Mouse (Mus musculus): ENCODE data around the gene Atf6. TPM values are rescaled to one million over a fixed set of nuclear protein-coding genes. Genes with fewer than 3 reads are reported as not detected.

Atf6 gene
- total and polyA plus RNA-seq, 2 experiments: 14.3 to 30.1 TPM

GRCm38 (mm10) chr1:170699553-170699952 is 168.0 kb downstream of the Atf6 start:
- DNase-seq (ENCODE audit: extremely low read depth, low read depth, low spot score): no peak
- TF ChIP-seq CTCF (IDR thresholded peaks at IDR 0.05; ENCODE audit: low read depth, low read length): no peak
- TF ChIP-seq POLR2A (IDR thresholded peaks at IDR 0.05; ENCODE audit: extremely low read depth, insufficient read depth, low read length): no peak
- Histone ChIP-seq H3K27ac (replicated peaks; ENCODE audit: insufficient read depth, low read depth, low read length) (no peak overlapping the region), H3K27me3 (ENCODE audit: control insufficient read depth, insufficient read depth, low read length) (no peaks in the 10 kb centered on the region), H3K36me3 (ENCODE audit: control insufficient read depth, insufficient read depth, low read length) (no peaks in the 10 kb centered on the region), H3K4me3 (ENCODE audit: insufficient read depth, low read depth, low read length) (no peak overlapping the region), H3K79me2 (ENCODE audit: control insufficient read depth, insufficient read depth, low read length) (no peaks in the 10 kb centered on the region), H3K4me1 (ENCODE audit: control insufficient read depth, insufficient read depth, low read length) (peaks cover 28% of the 10 kb centered on the region), H3K9ac (ENCODE audit: low read depth, low read length) (no peak overlapping the region)
- 93% methylated on average over 9 of the region's 9 CpGs for WGBS

DNA sequence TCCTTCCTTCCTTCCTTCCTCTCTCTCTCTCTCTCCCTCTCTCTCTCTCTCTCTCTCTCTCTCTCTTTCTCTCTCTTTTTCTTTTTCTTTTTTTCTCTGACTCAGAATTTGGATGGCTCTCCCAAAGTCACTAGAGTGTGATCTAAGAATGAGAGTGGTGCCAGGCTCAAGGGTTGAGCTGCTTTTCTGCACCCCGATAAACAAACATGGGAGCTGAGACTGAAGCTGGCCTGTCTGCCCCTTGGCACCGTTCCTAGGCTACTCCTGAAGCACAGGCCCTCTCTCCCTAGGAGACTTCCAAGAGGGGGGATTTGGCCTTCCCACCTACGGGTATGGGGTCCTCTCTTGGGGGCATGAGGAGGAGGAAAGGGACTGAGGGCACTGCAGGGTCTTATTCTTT is 168.8 kb downstream of the Atf6 start:
- TF ChIP-seq POLR2A (IDR thresholded peaks at IDR 0.05; ENCODE audit: extremely low read depth, insufficient read depth, low read length) (no peak), CTCF (IDR thresholded peaks at IDR 0.05; ENCODE audit: low read depth, low read length) (no peak)
- peak; percentile 71 for DNase-seq (ENCODE audit: extremely low read depth, low read depth, low spot score)
- no peak overlapping the region for H3K9ac ChIP-seq (ENCODE audit: low read depth, low read length)
- H3K27ac ChIP-seq (replicated peaks; ENCODE audit: insufficient read depth, low read depth, low read length): no peak overlapping the region
- no peaks in the 10 kb centered on the region for H3K36me3 ChIP-seq (ENCODE audit: control insufficient read depth, insufficient read depth, low read length)
- WGBS: 50% methylated on average over 3 of the region's 3 CpGs
- no peaks in the 10 kb centered on the region for H3K79me2 ChIP-seq (ENCODE audit: control insufficient read depth, insufficient read depth, low read length)
- no peaks in the 10 kb centered on the region for H3K27me3 ChIP-seq (ENCODE audit: control insufficient read depth, insufficient read depth, low read length)
- H3K4me3 ChIP-seq (ENCODE audit: insufficient read depth, low read depth, low read length): no peak overlapping the region
- peaks cover 33% of the 10 kb centered on the region for H3K4me1 ChIP-seq (ENCODE audit: control insufficient read depth, insufficient read depth, low read length)

DNA sequence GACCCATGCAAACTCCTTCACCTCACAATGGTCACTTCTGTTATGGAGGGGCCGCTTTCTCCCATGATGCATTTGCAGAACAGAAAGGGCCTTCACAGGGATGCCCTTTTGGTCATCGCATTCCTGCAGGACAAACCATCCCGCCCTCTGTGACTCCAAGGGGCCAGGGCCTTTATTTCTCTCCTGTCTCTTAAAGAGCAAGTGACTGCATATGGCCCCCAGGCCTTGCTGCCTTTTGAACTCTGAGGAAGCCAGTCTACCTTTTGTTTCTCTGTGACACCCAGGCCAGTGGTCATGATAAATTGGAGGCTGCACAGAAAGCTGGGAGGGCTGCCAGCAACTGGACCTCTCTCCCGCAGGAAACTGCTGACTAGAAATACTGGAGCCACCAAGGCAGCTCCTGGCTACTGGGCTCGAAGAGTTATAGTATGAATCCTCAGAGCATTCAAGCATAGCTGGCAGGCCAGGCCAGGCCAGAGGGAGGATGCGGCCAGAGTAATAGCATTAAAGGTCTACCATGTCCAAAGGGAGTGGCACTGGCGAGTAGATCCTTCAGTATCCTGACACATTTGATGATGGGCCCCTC is 169.7 kb downstream of the Atf6 start:
- Histone ChIP-seq H3K27ac (replicated peaks; ENCODE audit: insufficient read depth, low read depth, low read length) (peak overlapping the region; percentile 96), H3K27me3 (ENCODE audit: control insufficient read depth, insufficient read depth, low read length) (no peaks in the 10 kb centered on the region), H3K4me1 (ENCODE audit: control insufficient read depth, insufficient read depth, low read length) (peaks cover 33% of the 10 kb centered on the region), H3K4me3 (ENCODE audit: insufficient read depth, low read depth, low read length) (no peak overlapping the region), H3K79me2 (ENCODE audit: control insufficient read depth, insufficient read depth, low read length) (no peaks in the 10 kb centered on the region), H3K36me3 (ENCODE audit: control insufficient read depth, insufficient read depth, low read length) (no peaks in the 10 kb centered on the region), H3K9ac (ENCODE audit: low read depth, low read length) (no peak overlapping the region)
- peak; percentile 64 for DNase-seq (ENCODE audit: extremely low read depth, low read depth, low spot score)
- 75% methylated on average over 7 of the region's 7 CpGs for WGBS
- TF ChIP-seq POLR2A (IDR thresholded peaks at IDR 0.05; ENCODE audit: extremely low read depth, insufficient read depth, low read length) (no peak), CTCF (IDR thresholded peaks at IDR 0.05; ENCODE audit: low read depth, low read length) (no peak)

DNA sequence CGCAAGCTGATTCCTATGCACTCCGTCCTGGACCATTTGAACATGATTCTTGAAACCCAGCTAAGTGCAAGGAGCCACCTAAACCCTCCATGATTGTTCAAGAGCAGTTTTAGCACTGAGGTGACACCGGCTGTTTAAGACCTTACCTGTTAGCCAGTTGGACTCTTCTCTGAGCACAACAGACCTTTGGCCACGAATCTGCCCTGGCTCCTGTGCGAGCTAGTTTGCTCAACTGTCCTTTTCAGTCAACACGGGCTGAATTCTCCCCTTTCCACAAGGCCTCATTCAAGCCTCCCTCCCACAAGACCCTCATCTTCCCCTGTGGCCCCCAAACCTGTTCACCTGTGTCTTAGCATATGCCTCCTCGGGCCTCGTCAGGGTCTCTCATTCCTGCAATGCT is 170.6 kb downstream of the Atf6 start:
- Histone ChIP-seq H3K27ac (replicated peaks; ENCODE audit: insufficient read depth, low read depth, low read length) (peak overlapping the region; percentile 96), H3K4me3 (ENCODE audit: insufficient read depth, low read depth, low read length) (no peak overlapping the region), H3K79me2 (ENCODE audit: control insufficient read depth, insufficient read depth, low read length) (no peaks in the 10 kb centered on the region), H3K4me1 (ENCODE audit: control insufficient read depth, insufficient read depth, low read length) (peaks cover 33% of the 10 kb centered on the region), H3K9ac (ENCODE audit: low read depth, low read length) (no peak overlapping the region), H3K36me3 (ENCODE audit: control insufficient read depth, insufficient read depth, low read length) (no peaks in the 10 kb centered on the region), H3K27me3 (ENCODE audit: control insufficient read depth, insufficient read depth, low read length) (no peaks in the 10 kb centered on the region)
- whole genome bisulfite sequencing: 66% methylated on average over 8 of the region's 8 CpGs
- DNase-seq (ENCODE audit: extremely low read depth, low read depth, low spot score): peak; percentile 96
- TF ChIP-seq CTCF (IDR thresholded peaks at IDR 0.05; ENCODE audit: low read depth, low read length): no peak
- TF ChIP-seq POLR2A (IDR thresholded peaks at IDR 0.05; ENCODE audit: extremely low read depth, insufficient read depth, low read length): no peak

DNA sequence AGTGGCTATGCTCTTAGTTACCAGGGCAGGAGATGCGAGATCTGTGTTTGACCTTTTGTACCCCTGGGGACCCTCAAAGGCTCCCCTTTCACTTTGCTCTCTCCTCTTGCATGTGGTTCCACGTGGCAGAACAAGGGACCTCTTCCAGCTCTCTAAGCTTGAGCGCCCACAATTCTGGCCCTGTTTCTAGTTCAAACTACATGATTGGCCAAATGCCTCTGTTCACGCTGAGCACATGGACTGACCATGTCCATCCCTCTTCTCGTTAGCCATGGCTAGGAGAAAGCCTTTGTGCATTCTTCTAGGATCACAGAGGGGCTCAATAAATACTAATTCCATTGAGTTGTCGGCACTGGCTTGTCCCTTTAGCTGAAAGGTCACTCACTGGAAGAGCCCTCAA is 172.2 kb downstream of the Atf6 start:
- peak overlapping the region; percentile 64 for H3K27ac ChIP-seq (replicated peaks; ENCODE audit: insufficient read depth, low read depth, low read length)
- 38% methylated on average over 6 of the region's 6 CpGs for WGBS
- DNase-seq (ENCODE audit: extremely low read depth, low read depth, low spot score): peak; percentile 85

GRCm38 (mm10) chr1:170694821-170695291 is 172.7 kb downstream of the Atf6 start:
- DNase-seq (ENCODE audit: extremely low read depth, low read depth, low spot score): peak; percentile 99
- Histone ChIP-seq H3K79me2 (ENCODE audit: control insufficient read depth, insufficient read depth, low read length) (no peaks in the 10 kb centered on the region), H3K9ac (ENCODE audit: low read depth, low read length) (no peak overlapping the region), H3K4me1 (ENCODE audit: control insufficient read depth, insufficient read depth, low read length) (peaks cover 36% of the 10 kb centered on the region), H3K27me3 (ENCODE audit: control insufficient read depth, insufficient read depth, low read length) (no peaks in the 10 kb centered on the region), H3K36me3 (ENCODE audit: control insufficient read depth, insufficient read depth, low read length) (no peaks in the 10 kb centered on the region), H3K4me3 (ENCODE audit: insufficient read depth, low read depth, low read length) (no peak overlapping the region), H3K27ac (replicated peaks; ENCODE audit: insufficient read depth, low read depth, low read length) (peak overlapping the region; percentile 64)
- 11% methylated on average over 5 of the region's 5 CpGs for WGBS
- TF ChIP-seq CTCF (IDR thresholded peaks at IDR 0.05; ENCODE audit: low read depth, low read length) (no peak), POLR2A (IDR thresholded peaks at IDR 0.05; ENCODE audit: extremely low read depth, insufficient read depth, low read length) (no peak)

More for the DNA sequence above, 172.2 kb downstream of the Atf6 start:
- Histone ChIP-seq H3K4me3 (ENCODE audit: insufficient read depth, low read depth, low read length) (no peak overlapping the region), H3K36me3 (ENCODE audit: control insufficient read depth, insufficient read depth, low read length) (no peaks in the 10 kb centered on the region), H3K4me1 (ENCODE audit: control insufficient read depth, insufficient read depth, low read length) (peaks cover 36% of the 10 kb centered on the region), H3K27me3 (ENCODE audit: control insufficient read depth, insufficient read depth, low read length) (no peaks in the 10 kb centered on the region), H3K9ac (ENCODE audit: low read depth, low read length) (no peak overlapping the region), H3K79me2 (ENCODE audit: control insufficient read depth, insufficient read depth, low read length) (no peaks in the 10 kb centered on the region)
- TF ChIP-seq CTCF (IDR thresholded peaks at IDR 0.05; ENCODE audit: low read depth, low read length): no peak
- TF ChIP-seq POLR2A (IDR thresholded peaks at IDR 0.05; ENCODE audit: extremely low read depth, insufficient read depth, low read length): no peak

Data from liver, adult 2 months (tissue).